Mouse (Mus musculus): ENCODE results near the gene Rnf213. TPM values are rescaled to one million over a fixed set of nuclear protein-coding genes. Genes with fewer than 3 reads are reported as not detected.

The Rnf213 gene
- polyA plus RNA-seq, 1 experiment from 2014 or later, result 1.1 TPM

- Histone ChIP-seq H3K27ac (replicated peaks) (no peak overlapping the region), H3K9me3 (replicated peaks) (no peaks in the 10 kb centered on the region), H3K9ac (replicated peaks) (no peak overlapping the region), H3K36me3 (no peaks in the 10 kb centered on the region), H3K4me3 (replicated peaks) (no peak overlapping the region), H3K4me1 (peaks cover 15% of the 10 kb centered on the region), H3K27me3 (replicated peaks) (no peaks in the 10 kb centered on the region), H3K4me2 (no peak overlapping the region)
- no peak for ATAC-seq (ENCODE audit: low FRiP score)
Observed at GRCm38 (mm10) chr11:119520713-119521063, 127.8 kb downstream of the Rnf213 start.

- H3K4me1 ChIP-seq, result peaks cover 4% of the 10 kb centered on the region
- H3K4me3 ChIP-seq (replicated peaks), result no peak overlapping the region
- 81% methylated on average over 6 of the region's 6 CpGs for WGBS
- no peak for ATAC-seq (ENCODE audit: low FRiP score)
- no peaks in the 10 kb centered on the region for H3K36me3 ChIP-seq
- H3K4me2 ChIP-seq, result no peak overlapping the region
- H3K9ac ChIP-seq (replicated peaks), result no peak overlapping the region
- no peaks in the 10 kb centered on the region for H3K9me3 ChIP-seq (replicated peaks)
- no peaks in the 10 kb centered on the region for H3K27me3 ChIP-seq (replicated peaks)
- no peak overlapping the region for H3K27ac ChIP-seq (replicated peaks)
Observed at GRCm38 (mm10) chr11:119521920-119522710, 129.2 kb downstream of the Rnf213 start.

- Histone ChIP-seq H3K4me2 (no peak overlapping the region), H3K9me3 (replicated peaks) (no peaks in the 10 kb centered on the region), H3K9ac (replicated peaks) (no peak overlapping the region), H3K27me3 (replicated peaks) (no peaks in the 10 kb centered on the region), H3K27ac (replicated peaks) (no peak overlapping the region), H3K36me3 (no peaks in the 10 kb centered on the region), H3K4me1 (peaks cover 4% of the 10 kb centered on the region), H3K4me3 (replicated peaks) (no peak overlapping the region)
- 59% methylated on average over 8 of the region's 8 CpGs for WGBS
- ATAC-seq (ENCODE audit: low FRiP score), result no peak
Observed at GRCm38 (mm10) chr11:119522779-119523178, 129.9 kb downstream of the Rnf213 start.

GRCm38 (mm10) chr11:119523392-119523791 is 130.5 kb downstream of the Rnf213 start:
- no peaks in the 10 kb centered on the region for H3K27me3 ChIP-seq (replicated peaks)
- H3K4me2 ChIP-seq, result no peak overlapping the region
- no peak overlapping the region for H3K27ac ChIP-seq (replicated peaks)
- peaks cover 4% of the 10 kb centered on the region for H3K4me1 ChIP-seq
- H3K9me3 ChIP-seq (replicated peaks), result no peaks in the 10 kb centered on the region
- H3K9ac ChIP-seq (replicated peaks), result no peak overlapping the region
- H3K4me3 ChIP-seq (replicated peaks), result no peak overlapping the region
- ATAC-seq (ENCODE audit: low FRiP score), result no peak
- 83% methylated on average over 3 of the region's 3 CpGs for WGBS
- H3K36me3 ChIP-seq, result no peaks in the 10 kb centered on the region

GRCm38 (mm10) chr11:119524545-119524949 is 131.6 kb downstream of the Rnf213 start:
- peak overlapping the region; percentile 71 for H3K4me2 ChIP-seq
- H3K27ac ChIP-seq (replicated peaks), result peak overlapping the region; percentile 56; the same call in 1 of the 2 replicates
- H3K9ac ChIP-seq (replicated peaks), result peak overlapping the region; percentile 47
- under 1% methylated on average over 33 of the region's 33 CpGs for WGBS
- H3K4me1 ChIP-seq, result peaks cover 4% of the 10 kb centered on the region
- H3K9me3 ChIP-seq (replicated peaks), result no peaks in the 10 kb centered on the region
- H3K4me3 ChIP-seq (replicated peaks), result peak overlapping the region; percentile 46
- H3K27me3 ChIP-seq (replicated peaks), result no peaks in the 10 kb centered on the region
- no peaks in the 10 kb centered on the region for H3K36me3 ChIP-seq
- ATAC-seq (ENCODE audit: low FRiP score), result peak; percentile 95

- Histone ChIP-seq H3K27me3 (replicated peaks) (no peaks in the 10 kb centered on the region), H3K4me2 (no peak overlapping the region), H3K4me3 (replicated peaks) (no peak overlapping the region), H3K9ac (replicated peaks) (no peak overlapping the region), H3K4me1 (peaks cover 4% of the 10 kb centered on the region), H3K27ac (replicated peaks) (no peak overlapping the region), H3K9me3 (replicated peaks) (no peaks in the 10 kb centered on the region), H3K36me3 (no peaks in the 10 kb centered on the region)
- 84% methylated on average over 14 of the region's 14 CpGs for WGBS
- ATAC-seq (ENCODE audit: low FRiP score), result no peak
Observed at GRCm38 (mm10) chr11:119526068-119526966, 133.4 kb downstream of the Rnf213 start.

GRCm38 (mm10) chr11:119528930-119529329 is 136.0 kb downstream of the Rnf213 start:
- no peak overlapping the region for H3K27ac ChIP-seq (replicated peaks)
- H3K36me3 ChIP-seq, result no peaks in the 10 kb centered on the region
- no peak overlapping the region for H3K4me2 ChIP-seq
- peaks cover 9% of the 10 kb centered on the region for H3K4me1 ChIP-seq
- H3K9me3 ChIP-seq (replicated peaks), result no peaks in the 10 kb centered on the region
- H3K4me3 ChIP-seq (replicated peaks), result no peak overlapping the region
- no peaks in the 10 kb centered on the region; the same call in 1 of the 2 replicates for H3K27me3 ChIP-seq (replicated peaks)
- 65% methylated on average over 11 of the region's 11 CpGs for WGBS
- no peak overlapping the region for H3K9ac ChIP-seq (replicated peaks)
- ATAC-seq (ENCODE audit: low FRiP score), result no peak

- H3K4me2 ChIP-seq, result no peak overlapping the region
- H3K27ac ChIP-seq (replicated peaks), result no peak overlapping the region
- WGBS, result 63% methylated on average over 8 of the region's 8 CpGs
- no peaks in the 10 kb centered on the region; the same call in 1 of the 2 replicates for H3K27me3 ChIP-seq (replicated peaks)
- H3K9me3 ChIP-seq (replicated peaks), result no peaks in the 10 kb centered on the region
- no peak overlapping the region for H3K9ac ChIP-seq (replicated peaks)
- no peak for ATAC-seq (ENCODE audit: low FRiP score)
- H3K4me1 ChIP-seq, result peaks cover 5% of the 10 kb centered on the region; the same call in 1 of the 2 replicates
- no peak overlapping the region for H3K4me3 ChIP-seq (replicated peaks)
- H3K36me3 ChIP-seq, result no peaks in the 10 kb centered on the region
Observed at GRCm38 (mm10) chr11:119532460-119532859, 139.6 kb downstream of the Rnf213 start.

GRCm38 (mm10) chr11:119533745-119534144 is 140.8 kb downstream of the Rnf213 start:
- 69% methylated on average over 7 of the region's 7 CpGs for WGBS
- Histone ChIP-seq H3K4me1 (peaks cover 5% of the 10 kb centered on the region; the same call in 1 of the 2 replicates), H3K27ac (replicated peaks) (no peak overlapping the region), H3K36me3 (no peaks in the 10 kb centered on the region), H3K4me3 (replicated peaks) (no peak overlapping the region), H3K9ac (replicated peaks) (no peak overlapping the region), H3K4me2 (no peak overlapping the region), H3K27me3 (replicated peaks) (no peaks in the 10 kb centered on the region; the same call in 1 of the 2 replicates), H3K9me3 (replicated peaks) (no peaks in the 10 kb centered on the region)
- no peak for ATAC-seq (ENCODE audit: low FRiP score)
